Mouse (Mus musculus): ENCODE results near the gene Trpc4ap. TPM values are rescaled to one million over a fixed set of nuclear protein-coding genes. Genes with fewer than 3 reads are reported as not detected.

Trpc4ap gene
- 100 to 1,000 TPM; 135 to 144 TPM for total RNA-seq (2023)

DNA sequence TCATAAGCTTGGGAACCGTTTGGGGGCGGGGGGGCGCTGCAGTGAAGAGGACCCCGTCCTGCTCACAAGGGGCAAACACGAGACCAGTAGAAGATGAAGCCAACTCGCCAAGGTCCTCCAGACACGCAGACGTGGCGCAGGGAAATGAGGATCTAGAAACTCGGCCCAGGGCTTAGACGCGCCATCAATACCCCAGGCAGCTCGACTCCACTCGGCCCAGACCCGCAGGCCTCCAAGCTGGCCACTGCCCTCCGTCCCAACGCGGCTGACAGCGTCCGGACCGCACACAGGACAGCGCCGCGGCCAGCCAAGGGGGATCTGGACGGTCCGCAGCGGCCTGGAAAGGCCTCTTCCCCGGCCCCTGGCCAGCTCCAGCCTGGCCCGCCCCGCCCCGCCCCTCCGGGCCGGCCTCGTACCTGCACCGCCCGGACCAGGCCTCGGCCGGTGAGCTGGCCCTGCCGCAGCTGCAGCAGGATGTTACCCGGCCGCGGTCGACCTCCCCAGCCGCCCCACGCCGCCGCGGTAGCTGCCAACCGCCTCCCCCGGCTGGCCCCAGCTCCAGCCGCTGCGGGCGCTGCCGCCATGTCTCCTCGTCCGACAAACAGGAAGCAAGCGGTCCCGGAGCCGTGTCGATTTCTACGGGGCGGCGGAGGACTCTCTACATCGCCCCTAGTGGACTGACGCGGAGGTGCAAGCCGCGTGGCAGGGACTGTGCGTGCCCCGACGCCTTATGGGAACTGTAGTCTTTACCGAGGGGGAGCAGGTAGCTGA lies at the start of gene Trpc4ap:
Trpc4ap (minus strand) TSS at position 662 of the 771 bp plus-strand sequence.

DNA sequence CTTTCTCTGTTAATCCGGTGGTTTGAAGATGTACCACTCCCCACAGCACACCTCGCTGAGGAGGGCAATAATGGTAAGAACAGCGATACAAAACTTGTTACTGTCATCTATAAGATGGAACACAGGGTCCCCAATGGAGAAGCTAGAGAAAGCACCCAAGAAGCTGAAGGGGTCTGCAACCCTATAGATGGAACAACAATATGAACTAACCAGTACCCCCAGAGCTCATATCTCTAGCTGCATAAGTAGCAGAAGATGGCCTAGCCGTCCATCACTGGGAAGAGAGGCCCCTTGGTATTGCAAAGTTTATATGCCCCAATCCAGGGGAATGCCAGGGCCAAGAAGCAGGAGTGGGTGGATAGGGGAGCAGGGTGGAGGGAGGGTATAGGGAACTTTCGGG lies 43.6 kb upstream of the Trpc4ap start, which contains the start of gene Gm17581:
Gm17581 (minus strand) TSS at position 101 of the 400 bp plus-strand sequence.

DNA sequence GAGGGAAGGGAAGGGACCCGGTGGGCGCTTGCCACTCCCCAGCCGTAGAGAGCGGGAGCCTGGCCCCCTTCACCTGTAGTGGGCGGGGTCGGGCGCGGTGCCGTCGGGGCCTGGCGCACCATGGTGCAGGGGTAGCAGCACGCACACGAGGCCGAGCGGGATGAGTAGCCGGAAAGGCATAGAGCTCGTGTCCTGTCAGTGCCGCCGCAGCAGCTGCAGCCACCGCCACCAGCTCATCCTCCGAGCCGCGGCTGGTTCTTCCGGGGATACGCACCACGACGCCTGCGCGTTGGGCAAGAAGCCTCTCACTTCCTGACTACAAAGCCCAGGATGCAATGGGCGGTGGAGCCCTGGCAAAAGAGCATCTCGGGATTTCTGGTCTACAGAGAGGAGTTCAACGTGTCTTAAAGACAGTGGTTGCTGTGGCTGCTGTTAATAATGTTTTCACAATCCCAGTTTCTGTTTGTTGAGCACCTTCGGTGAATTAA lies 37.0 kb upstream of the Trpc4ap start, which contains the start of gene Edem2:
Edem2 (minus strand) TSS at position 318 of the 488 bp plus-strand sequence.

DNA sequence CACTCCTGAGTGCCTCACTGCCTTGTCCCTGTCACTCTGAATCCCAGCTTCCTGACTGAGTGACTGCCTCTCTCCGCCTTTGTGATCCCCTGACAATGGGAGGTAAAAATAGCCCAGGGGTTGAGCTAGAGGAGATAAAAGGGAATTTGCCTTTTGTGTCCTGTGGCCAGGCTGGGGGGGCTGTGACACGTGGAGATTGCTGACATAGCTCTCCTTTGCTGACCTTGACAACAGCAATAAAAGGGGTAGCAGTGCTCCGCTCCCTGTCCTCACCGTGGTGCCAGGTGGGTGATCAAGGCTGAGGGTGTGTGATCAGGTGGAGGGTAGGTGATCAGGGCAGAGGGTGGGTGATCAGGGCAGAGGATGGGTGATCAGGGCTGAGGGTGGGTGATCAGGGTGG lies 81.2 kb downstream of the Trpc4ap start, which contains the start of gene Myh7b:
Myh7b (plus strand) TSS at position 235 of the 400 bp plus-strand sequence.

DNA sequence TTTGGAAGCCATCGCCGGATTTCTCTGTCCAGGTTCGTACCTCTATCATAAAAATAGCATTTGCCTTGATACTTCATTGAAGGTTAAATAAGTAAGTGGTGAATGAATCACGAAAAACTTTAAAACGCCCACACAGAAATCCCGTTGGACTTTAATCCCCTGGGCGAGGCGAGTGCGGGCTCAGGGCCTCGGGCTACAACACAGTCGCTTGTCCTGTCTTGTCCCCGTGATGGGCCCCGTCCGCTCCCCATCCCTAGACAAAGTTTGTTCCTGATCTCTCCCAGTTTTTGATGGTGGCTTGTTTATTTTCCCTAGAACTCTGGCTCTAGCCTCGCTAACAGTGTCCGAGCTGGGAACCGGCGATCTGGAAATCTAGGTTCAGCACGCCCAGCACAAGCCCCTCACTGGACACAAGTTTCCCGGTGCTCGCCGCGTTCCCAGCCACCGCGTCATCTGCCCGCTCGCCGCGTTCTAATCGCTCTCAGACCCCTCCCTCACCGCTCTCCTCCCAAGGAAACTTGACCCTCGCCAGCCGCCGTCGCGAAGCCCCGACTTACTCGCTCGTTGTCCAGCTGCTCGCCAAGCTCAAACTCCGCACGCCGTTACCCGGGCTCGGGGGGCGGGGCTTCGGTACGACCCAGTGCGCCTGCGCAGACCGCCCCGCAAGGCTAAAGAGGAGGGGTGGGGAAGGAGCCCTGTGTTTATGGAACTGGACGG lies 99.9 kb downstream of the Trpc4ap start, which contains the start of gene Gss:
Gss (minus strand) TSS at position 674 of the 717 bp plus-strand sequence.

Other genes starting within 250 kb of the Trpc4ap start
- 10 to 100 TPM; 53.1 to 60.1 TPM for gene Ncoa6, start 218.5 kb downstream of the Trpc4ap start, total RNA-seq (2023)
- 1 to 10 TPM; 7.1 to 7.5 TPM for gene Acss2, start 174.4 kb downstream of the Trpc4ap start, total RNA-seq (2023)
- gene Ggt7, start 174.1 kb downstream of the Trpc4ap start, total RNA-seq (2023) = not detected
- gene Gss, start 99.6 kb downstream of the Trpc4ap start, total RNA-seq (2023) = 10 to 100 TPM; 10.1 to 14.1 TPM
- not detected for gene Myh7b, start 81.2 kb downstream of the Trpc4ap start, total RNA-seq (2023)
- 10 to 100 TPM; 38.4 to 39.7 TPM for gene Edem2, start 37.1 kb upstream of the Trpc4ap start, total RNA-seq (2023)
- not detected for gene Gm17581, start 43.5 kb upstream of the Trpc4ap start, total RNA-seq (2023)
- gene Procr, start 58.7 kb upstream of the Trpc4ap start, total RNA-seq (2023) = not detected
- not detected for gene Mmp24, start 83.0 kb upstream of the Trpc4ap start, total RNA-seq (2023)
- 1 to 10 TPM; 8.1 to 8.5 TPM for gene BC029722, start 127.0 kb upstream of the Trpc4ap start, total RNA-seq (2023)
- 10 to 100 TPM; 83.0 to 91.9 TPM for gene Eif6, start 134.5 kb upstream of the Trpc4ap start, total RNA-seq (2023)
- gene Fam83c, start 142.5 kb upstream of the Trpc4ap start, total RNA-seq (2023) = not detected
- 10 to 100 TPM; 11.3 to 12.6 TPM for gene Uqcc1, start 237.9 kb upstream of the Trpc4ap start, total RNA-seq (2023)
- not detected for gene Gm15557, start 248.3 kb upstream of the Trpc4ap start, total RNA-seq (2023)

Measured in neutrophil, adult 59 days (primary cell).